25 mouse cellular contexts compared by ENCODE assay signal in the genomic region with DNA sequence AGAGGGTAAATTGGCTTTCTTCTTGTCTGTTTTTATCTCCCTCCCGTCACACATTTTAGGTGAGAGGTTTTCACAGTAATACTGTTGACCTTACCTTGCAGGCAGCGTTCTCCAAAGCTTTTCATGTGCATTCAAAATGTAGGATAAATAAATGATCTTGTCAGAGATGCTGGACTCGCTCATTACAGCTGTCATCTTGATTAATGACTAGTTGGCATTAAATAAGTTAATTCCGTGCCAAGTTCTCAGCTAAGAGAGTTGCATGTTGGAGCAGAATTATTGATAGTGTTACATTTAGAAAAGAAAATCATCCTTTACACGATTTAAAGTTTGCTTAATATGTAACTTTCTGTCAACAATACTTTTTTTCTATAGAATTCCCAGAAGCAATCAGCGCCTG. TPM values are rescaled to one million over a fixed set of nuclear protein-coding genes. Genes with fewer than 3 reads are reported as not detected.
DNase-seq lines count a peak whose midpoint lies in the region; ATAC-seq and TF ChIP-seq lines count a peak whose summit lies in the region.
"Had no signal": no experiment of that assay in that cellular context is flagged by ENCODE, and none has a peak within 500 bp of the region (broad histone marks: within the 10 kb centered on the region; RNA-seq: fewer than 3 reads in every experiment).

No protein-coding gene starts in this region.

- no peak overlapping the region for H3K4me3 ChIP-seq in forebrain, embryonic 14.5 days (ENCODE audit: low read depth, low read length)
- H3K4me3 ChIP-seq in forebrain, embryonic 10.5 days = no peak overlapping the region
- H3K4me3 ChIP-seq in hindbrain, postnatal 0 days (ENCODE audit: low read length) = no peak overlapping the region
- H3K4me3 ChIP-seq in hindbrain, embryonic 16.5 days (ENCODE audit: low read length) = no peak overlapping the region
- H3K4me3 ChIP-seq: embryonic facial prominence, embryonic 10.5 days; embryonic facial prominence, embryonic 12.5 days; forebrain, embryonic 12.5 days; forebrain, embryonic 15.5 days had no signal

- 54% methylated on average over 6 of the region's 6 CpGs for WGBS in forebrain, embryonic 14.5 days
- WGBS in forebrain, embryonic 10.5 days = 87% methylated on average over 6 of the region's 6 CpGs
- 38% methylated on average over 6 of the region's 6 CpGs for WGBS in hindbrain, postnatal 0 days
- WGBS in hindbrain, embryonic 16.5 days = 43% methylated on average over 6 of the region's 6 CpGs

- no peak overlapping the region for H3K4me2 ChIP-seq in forebrain, embryonic 14.5 days (ENCODE audit: low read length)
- H3K4me2 ChIP-seq in hindbrain, postnatal 0 days (ENCODE audit: low read depth, low read length) = no peak overlapping the region
- no peak overlapping the region for H3K4me2 ChIP-seq in hindbrain, embryonic 16.5 days (ENCODE audit: low read length)
- H3K4me2 ChIP-seq: embryonic facial prominence, embryonic 12.5 days; forebrain, embryonic 12.5 days; forebrain, embryonic 15.5 days had no signal

- peaks cover 13% of the 10 kb centered on the region for H3K27me3 ChIP-seq in forebrain, embryonic 14.5 days (replicated peaks; ENCODE audit: control insufficient read depth, insufficient read depth, low read length)
- H3K27me3 ChIP-seq in forebrain, embryonic 10.5 days (ENCODE audit: poor library complexity, severe bottlenecking) = peaks cover 29% of the 10 kb centered on the region
- H3K27me3 ChIP-seq in hindbrain, postnatal 0 days (ENCODE audit: insufficient read depth, low read length) = peaks cover 6% of the 10 kb centered on the region; the same call in 1 of the 2 replicates
- H3K27me3 ChIP-seq in hindbrain, embryonic 16.5 days (replicated peaks; ENCODE audit: control insufficient read depth, insufficient read depth, low read length) = peaks cover 3% of the 10 kb centered on the region; the same call in 1 of the 2 replicates
- H3K27me3 ChIP-seq: CH12.LX had no signal

- peaks cover 6% of the 10 kb centered on the region for H3K4me1 ChIP-seq in forebrain, embryonic 14.5 days (ENCODE audit: control insufficient read depth, insufficient read depth, low read length)
- peaks cover 16% of the 10 kb centered on the region for H3K4me1 ChIP-seq in forebrain, embryonic 10.5 days
- no peaks in the 10 kb centered on the region for H3K4me1 ChIP-seq in hindbrain, postnatal 0 days (ENCODE audit: insufficient read depth, low read length)
- H3K4me1 ChIP-seq in hindbrain, embryonic 16.5 days (ENCODE audit: control insufficient read depth, insufficient read depth, low read depth, low read length) = peaks cover 7% of the 10 kb centered on the region

- no peak for TF ChIP-seq POLR2A in brain, embryonic 14.5 days (IDR thresholded peaks at IDR 0.05; ENCODE audit: borderline replicate concordance, extremely low read depth, insufficient read depth, insufficient read length, poor library complexity, severe bottlenecking)

- no peak for ATAC-seq in forebrain, embryonic 14.5 days
- ATAC-seq in hindbrain, postnatal 0 days = no peak
- ATAC-seq in hindbrain, embryonic 16.5 days = no peak
- ATAC-seq: activated CD4-positive, CD25-positive, alpha-beta regulatory T cell, adult 4 months; CD4-positive, CD25-positive, alpha-beta regulatory T cell, adult 4 months; forebrain, embryonic 15.5 days; forebrain, postnatal 0 days; Patski had no signal

- no peak for TF ChIP-seq CTCF in hindbrain, postnatal 0 days (IDR thresholded peaks at IDR 0.05; ENCODE audit: low read depth)
- TF ChIP-seq CTCF in brain, embryonic 14.5 days (IDR thresholded peaks at IDR 0.05; ENCODE audit: borderline replicate concordance, extremely low read depth, insufficient read depth, insufficient read length) = no peak

- H3K27ac ChIP-seq in forebrain, embryonic 14.5 days (ENCODE audit: low read depth, low read length) = no peak overlapping the region
- no peak overlapping the region for H3K27ac ChIP-seq in forebrain, embryonic 10.5 days
- no peak overlapping the region for H3K27ac ChIP-seq in hindbrain, postnatal 0 days
- H3K27ac ChIP-seq in hindbrain, embryonic 16.5 days (ENCODE audit: low read depth, low read length) = no peak overlapping the region
- H3K27ac ChIP-seq: embryonic facial prominence, embryonic 10.5 days; embryonic facial prominence, embryonic 12.5 days; forebrain, embryonic 12.5 days; forebrain, embryonic 15.5 days had no signal

- DNase-seq in forebrain, embryonic 14.5 days (ENCODE audit: low spot score) = peak; percentile 65
- DNase-seq in forebrain, embryonic 10.5 days (ENCODE audit: extremely low spot score, low spot score) = no peak
- peak; percentile 52 for DNase-seq in hindbrain, postnatal 0 days (ENCODE audit: low spot score)
- peak; percentile 71 for DNase-seq in brain, embryonic 14.5 days (ENCODE audit: low read depth)
- DNase-seq: adrenal gland, adult 8-10 months; adrenal gland, postnatal 14 days; adrenal gland, postnatal 36 days; B cell, adult 2 months; cerebellum, adult 11 months; cerebellum, adult 18-20 months; cerebellum, adult 8-10 months; cerebellum, adult 9-11 months; cerebellum, postnatal 36 days; forebrain, postnatal 0 days had no signal

- no peak overlapping the region for H3K9ac ChIP-seq in forebrain, embryonic 14.5 days (ENCODE audit: low read length)
- no peak overlapping the region for H3K9ac ChIP-seq in hindbrain, postnatal 0 days (replicated peaks; ENCODE audit: low read length)
- no peak overlapping the region for H3K9ac ChIP-seq in hindbrain, embryonic 16.5 days (ENCODE audit: low read depth, low read length)
- H3K9ac ChIP-seq: embryonic facial prominence, embryonic 12.5 days; forebrain, embryonic 12.5 days; forebrain, embryonic 15.5 days; forebrain, postnatal 0 days had no signal

- H3K36me3 ChIP-seq in forebrain, embryonic 14.5 days (ENCODE audit: control insufficient read depth, insufficient read depth, low read length) = no peaks in the 10 kb centered on the region
- no peaks in the 10 kb centered on the region for H3K36me3 ChIP-seq in forebrain, embryonic 10.5 days (replicated peaks)
- H3K36me3 ChIP-seq in hindbrain, postnatal 0 days (ENCODE audit: insufficient read depth, low read length) = no peaks in the 10 kb centered on the region
- H3K36me3 ChIP-seq in hindbrain, embryonic 16.5 days (ENCODE audit: control insufficient read depth, insufficient read depth, low read length) = no peaks in the 10 kb centered on the region
- H3K36me3 ChIP-seq: embryonic facial prominence, embryonic 10.5 days; embryonic facial prominence, embryonic 12.5 days; forebrain, embryonic 12.5 days; forebrain, embryonic 15.5 days; G1E had no signal

- H3K9me3 ChIP-seq in forebrain, embryonic 14.5 days (replicated peaks; ENCODE audit: control insufficient read depth, low read length) = no peaks in the 10 kb centered on the region
- H3K9me3 ChIP-seq in forebrain, embryonic 10.5 days = no peaks in the 10 kb centered on the region
- H3K9me3 ChIP-seq in hindbrain, postnatal 0 days (ENCODE audit: low read length) = no peaks in the 10 kb centered on the region
- no peaks in the 10 kb centered on the region for H3K9me3 ChIP-seq in hindbrain, embryonic 16.5 days (ENCODE audit: control insufficient read depth, low read length)
- H3K9me3 ChIP-seq: embryonic facial prominence, embryonic 10.5 days; embryonic facial prominence, embryonic 12.5 days; forebrain, embryonic 12.5 days; forebrain, embryonic 15.5 days had no signal

RNA-seq across cellular contexts. Expression of a gene that starts 4.9 kb away (rescaled TPM):
- polyA plus RNA-seq in forebrain, embryonic 14.5 days (2014; fragmentation: Nextera tagmentation; extraction: Ambion mirVana) = 13.5 and 17.8 TPM in 2 replicates
- polyA plus RNA-seq in forebrain, embryonic 10.5 days (2016; fragmentation: Nextera tagmentation; extraction: Ambion mirVana) = 1.4 and 1.5 TPM in 2 replicates
- total RNA-seq in hindbrain, postnatal 0 days (2014; rRNA removed) = 15.7 and 17.1 TPM in 2 replicates
- polyA plus RNA-seq in hindbrain, postnatal 0 days (2015; fragmentation: Nextera tagmentation; extraction: Ambion mirVana) = 17.3 and 17.8 TPM in 2 replicates
- polyA plus RNA-seq in hindbrain, embryonic 16.5 days (2015; fragmentation: Nextera tagmentation; extraction: Ambion mirVana) = 24.8 and 26.6 TPM in 2 replicates
- 7.2 and 17.1 TPM in 2 replicates for polyA plus RNA-seq in brain, embryonic 14.5 days (2012; rRNA removed)
- total RNA-seq: adrenal gland, adult 18-20 months; adrenal gland, adult 8-10 months; adrenal gland, postnatal 14 days; adrenal gland, postnatal 36 days; CH12.LX had no signal
- polyA plus RNA-seq: G1E, Patski had no signal
